Mouse (Mus musculus) left cerebral cortex, adult 9 months (tissue): ENCODE measurements around the gene Hoxb13.

Experiments
- DNase-seq, 2 experiments: peaks; one replicate each; pipeline ENCODE4 v3.0.0; 2022; ENCODE audit warnings: low spot score in 2 of 2

Hoxb13 gene

GRCm38 (mm10) chr11:96193521-96194400 lies at the start of gene Hoxb13:
Hoxb13 (plus strand) TSS chr11:96194316.
- DNase-seq, result no peak

GRCm38 (mm10) chr11:96145622-96146270 lies 48.4 kb upstream of the Hoxb13 start:
- DNase-seq, result peak in 1 of 2 experiments; percentile 54

DNA sequence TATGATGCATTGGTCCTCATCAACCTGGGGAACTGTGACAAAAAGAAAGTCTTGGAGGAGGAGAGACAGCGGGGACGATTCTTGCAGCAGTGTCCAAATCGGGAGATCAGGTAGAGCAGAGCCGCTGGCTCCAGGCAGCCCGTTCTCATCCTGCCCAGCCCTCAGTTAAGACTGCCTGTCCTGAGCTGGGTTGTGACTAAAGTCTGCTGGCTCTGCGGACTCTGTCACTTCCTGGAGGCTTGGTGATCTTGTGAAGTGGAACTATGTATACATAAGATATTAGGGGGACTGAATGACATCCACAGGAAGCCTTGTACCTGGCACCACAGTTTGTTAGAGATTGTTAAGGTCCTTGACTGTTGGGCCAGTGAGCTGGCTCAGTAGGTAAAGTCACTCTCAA lies 46.6 kb upstream of the Hoxb13 start:
- no peak for DNase-seq

- no peak for DNase-seq
These were observed 29.3 kb upstream of the Hoxb13 start for GRCm38 (mm10) chr11:96164769-96165168.

DNA sequence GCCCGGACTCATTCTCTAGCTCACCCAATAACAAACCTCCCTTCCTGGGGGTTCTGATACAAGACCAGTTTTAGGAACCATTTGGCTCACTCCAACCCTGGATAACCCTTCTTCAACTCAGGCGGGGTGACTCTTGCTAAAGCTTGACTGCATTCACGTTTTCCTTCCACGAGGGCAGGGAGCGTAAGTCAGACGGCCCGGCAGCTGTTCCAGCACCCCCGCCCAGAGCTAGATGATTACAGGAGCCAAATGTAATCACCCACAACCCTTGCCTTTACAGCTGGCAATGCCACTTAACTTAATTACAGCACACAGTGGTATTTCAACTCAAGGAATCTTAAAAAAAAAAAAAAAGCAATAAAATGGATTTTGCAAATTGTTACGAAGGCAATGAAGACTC lies 26.0 kb upstream of the Hoxb13 start:
- DNase-seq, result no peak

GRCm38 (mm10) chr11:96169016-96169415 lies 25.1 kb upstream of the Hoxb13 start:
- DNase-seq, result no peak

- no peak for DNase-seq
These were observed 23.3 kb upstream of the Hoxb13 start for GRCm38 (mm10) chr11:96170711-96171379.

GRCm38 (mm10) chr11:96171601-96172000 lies 22.5 kb upstream of the Hoxb13 start:
- no peak for DNase-seq

GRCm38 (mm10) chr11:96172511-96173287 lies 21.4 kb upstream of the Hoxb13 start:
- DNase-seq, result no peak

GRCm38 (mm10) chr11:96173288-96173840 lies 20.8 kb upstream of the Hoxb13 start:
- DNase-seq, result no peak

GRCm38 (mm10) chr11:96174881-96175280 lies 19.2 kb upstream of the Hoxb13 start:
- no peak for DNase-seq

DNA sequence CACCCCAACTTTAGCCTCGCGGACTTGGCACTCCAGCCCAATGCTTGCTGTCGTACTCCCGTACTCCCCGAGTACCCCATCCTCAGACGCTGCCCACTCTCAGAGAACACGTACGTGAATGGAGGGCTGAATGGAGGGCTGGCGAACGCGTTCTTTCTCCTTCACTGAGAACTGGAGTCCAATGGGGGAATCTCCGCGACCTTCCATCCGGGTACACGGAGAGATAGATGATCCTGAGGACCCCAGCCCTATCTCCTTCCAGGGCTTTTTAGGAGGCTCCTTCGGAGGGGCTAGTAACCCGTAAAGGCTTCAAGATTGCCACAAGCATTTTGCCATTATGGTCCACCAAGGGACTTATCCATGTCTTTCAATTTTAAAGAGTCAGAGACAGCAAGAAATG lies 18.6 kb upstream of the Hoxb13 start:
- DNase-seq, result no peak

DNA sequence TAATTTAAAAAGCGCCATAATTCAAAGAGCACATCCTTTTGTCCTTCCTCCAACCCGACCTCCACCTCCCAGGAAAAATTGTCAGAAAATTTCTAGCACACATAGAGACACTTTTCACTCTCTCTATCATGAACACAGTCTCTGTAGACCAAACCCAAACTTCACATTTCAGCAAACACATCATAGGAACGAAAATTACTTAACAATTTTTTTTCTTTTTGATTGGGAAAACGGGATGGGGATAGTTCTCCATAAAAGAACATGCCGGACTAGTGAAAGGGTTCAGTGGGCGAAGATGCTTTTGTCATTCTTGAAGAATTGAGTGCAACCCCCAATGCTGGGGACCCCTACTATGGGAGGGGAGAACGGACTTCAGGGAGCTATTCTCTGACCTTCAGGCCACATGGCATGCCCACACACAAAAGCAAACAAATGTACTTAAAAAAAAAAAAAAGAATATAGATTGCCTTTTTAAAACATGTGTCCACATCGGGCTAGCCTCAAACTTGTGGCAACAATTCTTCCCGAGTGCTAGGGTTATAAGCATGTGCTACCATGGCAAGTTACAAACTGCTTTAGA lies 18.1 kb upstream of the Hoxb13 start:
- no peak for DNase-seq

DNA sequence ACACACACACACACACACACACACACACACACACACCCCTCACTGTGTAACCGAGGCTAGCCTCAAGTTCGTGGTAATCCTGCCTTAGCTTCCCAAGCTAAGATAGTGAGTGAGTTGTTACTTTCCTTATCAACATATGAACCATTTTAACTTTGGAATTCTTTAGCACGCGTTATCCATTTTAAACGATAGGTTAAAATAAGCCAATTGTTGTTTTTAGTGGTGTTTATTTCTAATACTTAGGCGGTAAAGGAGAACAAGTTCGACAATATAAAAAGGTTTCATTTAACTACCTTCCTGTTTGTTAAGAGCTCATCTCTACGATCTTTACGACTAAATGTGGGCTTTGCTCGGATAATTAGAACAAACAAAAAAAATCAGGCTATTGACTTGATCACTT lies 17.3 kb upstream of the Hoxb13 start:
- no peak for DNase-seq

DNA sequence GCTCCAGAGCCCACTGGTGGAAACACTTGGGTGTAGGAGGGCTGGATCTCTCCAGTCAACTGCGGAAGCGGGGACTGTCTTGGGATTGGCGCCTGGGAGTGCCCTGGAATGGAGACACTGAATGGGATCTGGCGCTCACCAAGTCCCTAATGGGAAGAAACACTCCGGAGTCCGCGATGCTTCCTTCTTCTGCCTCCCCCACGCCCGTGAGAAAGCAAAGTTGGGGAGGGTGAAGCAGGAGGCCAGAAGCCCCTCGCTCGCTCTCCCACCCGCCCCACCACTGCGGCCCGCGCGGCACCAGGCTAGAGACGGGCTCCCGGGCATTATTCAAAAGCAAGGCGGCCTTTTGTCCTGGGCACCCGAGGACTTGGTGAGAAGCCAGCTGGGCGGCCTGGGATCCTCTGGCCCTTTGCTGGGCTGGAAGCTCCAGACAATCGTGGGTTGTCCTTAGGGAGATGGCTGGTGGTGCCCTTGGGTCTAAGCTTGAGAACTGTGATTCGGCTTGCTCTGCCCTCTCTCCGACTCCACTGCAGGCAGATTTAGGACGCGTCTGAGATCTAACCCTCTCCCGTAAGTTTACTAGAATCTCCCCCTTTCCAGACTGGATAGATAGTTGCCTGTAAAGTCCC lies 16.5 kb upstream of the Hoxb13 start:
- DNase-seq, result no peak

DNA sequence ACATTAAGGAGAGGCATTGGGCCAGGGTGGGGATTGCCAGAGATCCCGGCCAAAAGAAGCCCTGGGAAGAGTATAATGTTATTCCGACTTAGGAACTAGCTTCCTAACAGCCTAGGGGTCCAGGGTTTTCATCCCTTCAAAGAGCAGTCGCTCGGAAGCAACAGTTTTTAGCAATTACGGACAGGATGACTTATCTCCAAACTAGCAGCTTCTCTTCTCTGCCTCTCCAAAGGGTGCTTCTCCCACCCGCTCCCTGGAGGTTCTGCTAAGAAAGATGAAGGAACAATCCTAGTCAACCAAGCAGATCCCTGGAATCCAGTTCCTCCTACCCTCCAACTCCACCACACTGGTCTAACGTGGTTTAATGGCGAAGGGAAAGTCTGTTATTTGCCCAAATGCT lies 15.8 kb upstream of the Hoxb13 start:
- no peak for DNase-seq

GRCm38 (mm10) chr11:96178911-96179503 lies 15.1 kb upstream of the Hoxb13 start:
- no peak for DNase-seq

DNA sequence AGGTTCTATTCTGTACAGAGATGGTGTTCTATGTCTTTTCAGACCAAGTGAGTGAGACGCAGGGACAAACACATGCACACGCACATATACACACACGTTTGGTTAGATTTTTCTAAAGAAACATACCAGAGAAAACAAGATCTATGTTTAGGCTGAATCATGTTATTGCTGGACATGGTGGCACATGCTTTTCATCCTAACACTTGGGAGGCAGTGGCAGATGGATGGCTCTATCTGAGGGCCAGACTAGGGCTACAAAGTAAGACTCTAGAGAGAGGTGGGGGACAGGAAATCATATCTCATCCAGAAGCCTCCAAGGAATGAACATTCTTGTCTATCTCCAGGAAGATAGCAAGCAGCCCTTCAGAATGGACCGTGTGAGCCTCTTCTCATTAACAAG lies 13.1 kb upstream of the Hoxb13 start:
- DNase-seq, result no peak

DNA sequence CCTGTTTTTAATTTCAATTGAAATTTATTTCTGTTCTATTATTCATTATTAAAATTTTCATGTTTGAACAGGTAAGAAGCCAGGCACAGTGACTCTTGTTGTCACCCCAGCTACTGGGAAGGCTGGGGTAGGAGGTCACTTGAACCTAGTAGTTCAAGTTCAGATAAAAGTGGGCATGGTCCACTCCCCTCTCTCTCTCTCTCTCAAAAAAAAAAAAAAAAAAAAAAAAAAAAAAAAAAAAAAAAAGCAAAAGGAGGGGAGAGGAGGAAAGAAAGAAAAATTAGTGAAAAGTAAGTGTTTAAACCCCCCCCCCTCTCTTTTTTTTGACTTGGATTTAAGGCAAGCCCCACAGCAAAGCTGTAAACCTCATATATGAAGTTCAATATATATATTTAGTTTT lies 9.9 kb upstream of the Hoxb13 start:
- no peak for DNase-seq

DNA sequence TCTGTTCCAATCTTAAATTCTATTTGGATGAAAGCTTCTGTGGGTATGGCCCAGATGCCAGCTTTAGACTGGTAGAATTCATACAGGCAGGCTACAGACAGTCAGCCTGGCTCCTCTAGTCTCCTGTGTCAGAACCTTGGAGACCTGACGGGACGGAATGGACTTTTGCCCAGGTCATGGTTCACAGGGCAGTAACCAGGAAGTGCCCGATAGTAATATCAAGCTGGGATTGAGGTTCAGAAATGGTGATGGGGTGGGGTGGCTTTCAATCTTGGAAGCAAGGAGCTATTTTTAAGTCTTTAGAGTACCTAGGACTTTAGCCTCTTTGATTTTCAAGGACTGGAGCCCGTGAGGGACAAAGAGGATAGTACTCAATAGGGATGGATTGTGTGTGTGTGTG lies 6.8 kb upstream of the Hoxb13 start:
- no peak for DNase-seq
